Mouse (Mus musculus) kidney, adult 2 months (tissue): ENCODE results near the gene Otp. TPM values are rescaled to one million over a fixed set of nuclear protein-coding genes. Genes with fewer than 3 reads are reported as not detected.

Experiments used
- DNase-seq: peaks from one replicate; pipeline ENCODE4 v3.0.0; 2021
- H3K27ac ChIP-seq: fragments of 200-500 bp; 2 replicates; pipeline ENCODE4 v1.5.1; 2012; ENCODE audit warnings: low read depth, low read length, control low read depth, inconsistent platforms; ENCODE audit not compliant: insufficient read depth
- H3K27me3 ChIP-seq: fragments of 200-500 bp; replicated peaks from 2 replicates; pipeline ENCODE4 v1.6.1; 2012; ENCODE audit warnings: mild to moderate bottlenecking, moderate library complexity, low read length, inconsistent platforms; ENCODE audit not compliant: control insufficient read depth, insufficient read depth
- H3K36me3 ChIP-seq: fragments of 200-500 bp; 2 replicates; pipeline ENCODE4 v1.6.1; 2012; ENCODE audit warnings: mild to moderate bottlenecking, moderate library complexity, low read length, inconsistent platforms; ENCODE audit not compliant: control insufficient read depth, insufficient read depth
- H3K4me1 ChIP-seq: fragments of 200-500 bp; 2 replicates; pipeline ENCODE4 v1.6.1; 2011; ENCODE audit warnings: low read length; ENCODE audit not compliant: control insufficient read depth, insufficient read depth
- H3K4me3 ChIP-seq: fragments of 200-500 bp; 2 replicates; pipeline ENCODE4 v1.5.1; 2011; ENCODE audit warnings: mild to moderate bottlenecking, low read depth, low read length, control low read depth; ENCODE audit not compliant: insufficient read depth
- CTCF ChIP-seq: fragments of 200-500 bp; conservative IDR thresholded peaks from 2 replicates; pipeline ENCODE4 v1.5.1; 2011; ENCODE audit warnings: low read depth, mild to moderate bottlenecking, control low read depth, low read length, moderate library complexity, mixed read lengths; ENCODE audit not compliant: insufficient read depth, insufficient read length
- POLR2A ChIP-seq: fragments of 200-500 bp; IDR thresholded peaks from one replicate; pipeline ENCODE4 v1.6.1; 2011; ENCODE audit warnings: low read depth, low read length, control low read depth
- WGBS: fragments of 180-500 bp; shearing (Covaris S2); methylation state at CpG from one replicate; pipeline ENCODE4 v1.1.7; 2018; 5-methylcytosine and 5-hydroxymethylcytosine counted together
- polyA plus RNA-seq: library from polyadenylated mRNA; depleted of rRNA; stranded (reverse); fragments of >200 nt; gene quantifications from 2 replicates; pipeline ENCODE4 v1.2.3, GENCODE M21; 2012

Otp gene
- polyA plus RNA-seq, 1 experiment = not detected

GRCm38 (mm10) chr13:94847870-94848269 is 27.5 kb upstream of the Otp start:
- 76% methylated on average over 7 of the region's 7 CpGs for WGBS
- no peaks in the 10 kb centered on the region for H3K36me3 ChIP-seq
- no peak for DNase-seq

GRCm38 (mm10) chr13:94849351-94849750 is 26.1 kb upstream of the Otp start:
- DNase-seq = no peak
- no peak overlapping the region for H3K27ac ChIP-seq
- TF ChIP-seq CTCF (no peak), POLR2A (no peak)
- 64% methylated on average over 13 of the region's 13 CpGs for WGBS
- no peaks in the 10 kb centered on the region for H3K27me3 ChIP-seq
- H3K4me3 ChIP-seq = no peak overlapping the region
- no peaks in the 10 kb centered on the region for H3K36me3 ChIP-seq
- no peaks in the 10 kb centered on the region for H3K4me1 ChIP-seq

More at GRCm38 (mm10) chr13:94847870-94848269, 27.5 kb upstream of the Otp start:
- H3K27ac ChIP-seq = no peak overlapping the region
- no peak overlapping the region for H3K4me3 ChIP-seq
- H3K4me1 ChIP-seq = no peaks in the 10 kb centered on the region
- H3K27me3 ChIP-seq = no peaks in the 10 kb centered on the region
- TF ChIP-seq CTCF = no peak
- no peak for TF ChIP-seq POLR2A

- Histone ChIP-seq H3K27me3 (0 out of 2 replicates have a peak, but pooled peaks cover 3% of the 10 kb centered on the region), H3K36me3 (no peaks in the 10 kb centered on the region), H3K4me1 (no peaks in the 10 kb centered on the region), H3K27ac (no peak overlapping the region), H3K4me3 (no peak overlapping the region)
- no peak for DNase-seq
- TF ChIP-seq POLR2A (no peak), CTCF (no peak)
- 81% methylated on average over 8 of the region's 8 CpGs for WGBS
Observed at GRCm38 (mm10) chr13:94858016-94858575, 17.3 kb upstream of the Otp start.

- WGBS = 70% methylated on average over 8 of the region's 8 CpGs
- no peak overlapping the region for H3K27ac ChIP-seq
- H3K4me1 ChIP-seq = no peaks in the 10 kb centered on the region
- H3K36me3 ChIP-seq = no peaks in the 10 kb centered on the region
- DNase-seq = no peak
- H3K4me3 ChIP-seq = no peak overlapping the region
- TF ChIP-seq CTCF = no peak
- H3K27me3 ChIP-seq = 0 out of 2 replicates have a peak, but pooled peaks cover 3% of the 10 kb centered on the region
Observed at GRCm38 (mm10) chr13:94859256-94859655, 16.1 kb upstream of the Otp start.

- TF ChIP-seq CTCF = no peak
- no peak for TF ChIP-seq POLR2A
- Histone ChIP-seq H3K4me3 (no peak overlapping the region), H3K27ac (no peak overlapping the region), H3K4me1 (no peaks in the 10 kb centered on the region), H3K36me3 (no peaks in the 10 kb centered on the region), H3K27me3 (0 out of 2 replicates have a peak, but pooled peaks cover 1% of the 10 kb centered on the region)
- 68% methylated on average over 5 of the region's 5 CpGs for WGBS
- DNase-seq = no peak
Observed at GRCm38 (mm10) chr13:94862491-94863230, 12.7 kb upstream of the Otp start.

- TF ChIP-seq POLR2A (no peak), CTCF (no peak)
- WGBS = 46% methylated on average over 2 of the region's 2 CpGs
- Histone ChIP-seq H3K36me3 (no peaks in the 10 kb centered on the region), H3K27ac (no peak overlapping the region), H3K27me3 (peaks cover 9% of the 10 kb centered on the region; the same call in 1 of the 2 replicates), H3K4me3 (no peak overlapping the region), H3K4me1 (no peaks in the 10 kb centered on the region)
- DNase-seq = no peak
Observed at GRCm38 (mm10) chr13:94866906-94867305, 8.5 kb upstream of the Otp start.

- Histone ChIP-seq H3K36me3 (no peaks in the 10 kb centered on the region), H3K4me1 (no peaks in the 10 kb centered on the region), H3K27ac (no peak overlapping the region), H3K27me3 (peaks cover 13% of the 10 kb centered on the region), H3K4me3 (no peak overlapping the region)
- 66% methylated on average over 4 of the region's 4 CpGs for WGBS
- no peak for DNase-seq
- TF ChIP-seq POLR2A (no peak), CTCF (no peak)
Observed at GRCm38 (mm10) chr13:94867772-94868171, 7.6 kb upstream of the Otp start.
